Mouse (Mus musculus) midbrain, embryonic 16.5 days (tissue): Measurements from ENCODE around the gene Serpinb5. TPM values are rescaled to one million over a fixed set of nuclear protein-coding genes. Genes with fewer than 3 reads are reported as not detected.

Experiments used
- ATAC-seq: fragments of 200-750 bp; cut with Nextera tagmentation; 2 replicates; pipeline ENCODE4 v1.8.0; 2017; ENCODE audit warnings: moderate TSS enrichment
- H3K27ac ChIP-seq: fragments of 300-500 bp; sonication (generic); 2 replicates; pipeline ENCODE4 v1.5.1; 2014; ENCODE audit warnings: mild to moderate bottlenecking, low read length, mixed read lengths
- H3K27me3 ChIP-seq: fragments of 300-500 bp; sonication (generic); 2 replicates; pipeline ENCODE4 v1.6.1; 2014; ENCODE audit warnings: low read depth, low read length, mixed read lengths; ENCODE audit not compliant: control insufficient read depth, insufficient read depth
- H3K36me3 ChIP-seq: fragments of 300-500 bp; sonication (generic); 2 replicates; pipeline ENCODE4 v1.6.1; 2014; ENCODE audit warnings: mild to moderate bottlenecking, low read length, moderate library complexity, mixed read lengths; ENCODE audit not compliant: control insufficient read depth, insufficient read depth
- H3K4me1 ChIP-seq: fragments of 300-500 bp; sonication (generic); 2 replicates; pipeline ENCODE4 v1.6.1; 2014; ENCODE audit warnings: mild to moderate bottlenecking, low read length, mixed read lengths; ENCODE audit not compliant: control insufficient read depth, insufficient read depth
- H3K4me2 ChIP-seq: fragments of 300-500 bp; sonication (generic); 2 replicates; pipeline ENCODE4 v1.6.1; 2014; ENCODE audit warnings: mild to moderate bottlenecking, low read length, mixed read lengths
- H3K4me3 ChIP-seq: fragments of 300-500 bp; sonication (generic); 2 replicates; pipeline ENCODE4 v1.5.1; 2014; ENCODE audit warnings: low read depth, mild to moderate bottlenecking, low read length, moderate library complexity, mixed read lengths
- H3K9ac ChIP-seq: fragments of 300-500 bp; sonication (generic); 2 replicates; pipeline ENCODE4 v1.6.1; 2014; ENCODE audit warnings: low read depth, low read length, mixed read lengths
- H3K9me3 ChIP-seq: fragments of 300-500 bp; sonication (generic); replicated peaks from 2 replicates; pipeline ENCODE4 v1.6.1; 2014; ENCODE audit warnings: mild to moderate bottlenecking, low read length, mixed read lengths; ENCODE audit not compliant: control insufficient read depth, poor library complexity, severe bottlenecking
- WGBS: fragments of 180-500 bp; shearing (Covaris S2); extraction: QIAGEN DNeasy Blood & Tissue Kit; methylation state at CpG from one replicate; pipeline ENCODE4 v1.1.7; 2014; 5-methylcytosine and 5-hydroxymethylcytosine counted together
- polyA plus RNA-seq: library from polyadenylated mRNA; unstranded; fragments of >200 nt; fragmentation: Nextera tagmentation; extraction: Ambion mirVana; gene quantifications from 2 replicates; pipeline ENCODE4 v1.2.1, GENCODE M21; 2015

The Serpinb5 gene
- polyA plus RNA-seq, 1 experiment from 2014 or later: not detected

- Histone ChIP-seq H3K27me3 (no peaks in the 10 kb centered on the region), H3K27ac (no peak overlapping the region), H3K36me3 (no peaks in the 10 kb centered on the region), H3K4me1 (no peaks in the 10 kb centered on the region), H3K9me3 (no peaks in the 10 kb centered on the region), H3K9ac (no peak overlapping the region), H3K4me2 (no peak overlapping the region), H3K4me3 (no peak overlapping the region)
- WGBS: 91% methylated on average over 4 of the region's 4 CpGs
- no peak for ATAC-seq
These were observed 71.0 kb downstream of the Serpinb5 start for GRCm38 (mm10) chr1:106931954-106932353.

Other genes with a start within 250 kb of the Serpinb5 start
- 14.7 and 16.2 TPM in 2 replicates for gene Bcl2, start 146.9 kb upstream of the Serpinb5 start, polyA plus RNA-seq
- gene Kdsr, start 101.4 kb upstream of the Serpinb5 start, polyA plus RNA-seq: 16.6 and 17.2 TPM in 2 replicates
- gene Vps4b, start 64.4 kb upstream of the Serpinb5 start, polyA plus RNA-seq: 32.9 and 33.3 TPM in 2 replicates
- gene Serpinb12, start 73.3 kb downstream of the Serpinb5 start, polyA plus RNA-seq: not detected in 2 replicates
- gene Serpinb13, start 119.8 kb downstream of the Serpinb5 start, polyA plus RNA-seq: not detected in 2 replicates
- not detected in 2 replicates for gene Serpinb3a, start 191.1 kb downstream of the Serpinb5 start, polyA plus RNA-seq
- gene Serpinb3d, start 222.3 kb downstream of the Serpinb5 start, polyA plus RNA-seq: not detected in 2 replicates